37 mouse cellular contexts compared by ENCODE assay signal in genomic region chr7:25411861-25412260, GRCm38 (mm10). TPM values are rescaled to one million over a fixed set of nuclear protein-coding genes. Genes with fewer than 3 reads are reported as not detected.
"Had no signal": no experiment of that assay in that cellular context is flagged by ENCODE, and none has a peak within 500 bp of the region (broad histone marks: within the 10 kb centered on the region; RNA-seq: fewer than 3 reads in every experiment).

No protein-coding gene starts in this region.

- H3K27ac ChIP-seq: gastrocnemius, adult 2 months; heart, adult 2 months; hindbrain, embryonic 10.5 days; hindbrain, embryonic 12.5 days; hindbrain, embryonic 14.5 days; intestine, embryonic 15.5 days; layer of hippocampus, adult 2 months; left cerebral cortex, adult 2 months; limb, embryonic 10.5 days; limb, embryonic 12.5 days; liver, embryonic 13.5 days had no signal

- H3K9me3 ChIP-seq: heart, embryonic 12.5 days; hindbrain, embryonic 10.5 days; hindbrain, embryonic 12.5 days; intestine, embryonic 15.5 days; limb, embryonic 10.5 days; limb, embryonic 12.5 days; liver, embryonic 13.5 days had no signal

- ATAC-seq: hindbrain, embryonic 16.5 days; inflammation-experienced regulatory T-cells, adult 6 months; intestine, embryonic 15.5 days; intestine, postnatal 0 days had no signal

- H3K9ac ChIP-seq: heart, embryonic 12.5 days; hindbrain, embryonic 12.5 days; hindbrain, embryonic 14.5 days; intestine, embryonic 15.5 days; limb, embryonic 12.5 days; liver, embryonic 13.5 days had no signal

- H3K27me3 ChIP-seq: heart, embryonic 12.5 days; hindbrain, embryonic 12.5 days; intestine, embryonic 15.5 days; limb, embryonic 12.5 days; liver, embryonic 13.5 days had no signal

- DNase-seq: gastrocnemius, adult 2 months; gastrocnemius, postnatal 10 days; gastrocnemius, postnatal 25 days; heart, adult 2 months; heart, postnatal 10 days; heart, postnatal 36 days; kidney, adult 18-20 months; kidney, adult 8-10 months; kidney, postnatal 10 days; kidney, postnatal 25 days; kidney, postnatal 4 days; liver; liver, embryonic 13.5 days had no signal

- H3K4me2 ChIP-seq: heart, embryonic 12.5 days; hindbrain, embryonic 12.5 days; hindbrain, embryonic 14.5 days; intestine, embryonic 15.5 days; limb, embryonic 12.5 days; liver, embryonic 11.5 days; liver, embryonic 13.5 days had no signal

- H3K4me1 ChIP-seq: intestine, embryonic 15.5 days; limb, embryonic 10.5 days; limb, embryonic 12.5 days had no signal

- H3K4me3 ChIP-seq: gastrocnemius, adult 2 months; heart, adult 2 months; heart, embryonic 12.5 days; hindbrain, embryonic 10.5 days; hindbrain, embryonic 12.5 days; intestine, embryonic 15.5 days; layer of hippocampus, adult 2 months; left cerebral cortex, adult 2 months; limb, embryonic 10.5 days; limb, embryonic 12.5 days; liver, embryonic 13.5 days had no signal

- H3K36me3 ChIP-seq: heart, embryonic 12.5 days; hindbrain, embryonic 10.5 days; hindbrain, embryonic 12.5 days; intestine, embryonic 15.5 days; limb, embryonic 10.5 days; limb, embryonic 12.5 days; liver, embryonic 13.5 days had no signal

RNA-seq across cellular contexts. Expression of gene Cxcl17, which starts 0.8 kb away (rescaled TPM):
- total RNA-seq: gastrocnemius, adult 2 months; gastrocnemius, postnatal 10 days; gastrocnemius, postnatal 25 days; gastrocnemius, postnatal 4 days; granulocyte monocyte progenitor cell, adult 5-6 weeks; heart, adult 2 months; heart, postnatal 10 days; heart, postnatal 36 days; layer of hippocampus, adult 2 months; layer of hippocampus, postnatal 10 days; layer of hippocampus, postnatal 25 days; left cerebral cortex, adult 2 months; left cerebral cortex, postnatal 14 days; left cerebral cortex, postnatal 36 days had no signal
- polyA plus RNA-seq: frontal cortex, adult 2 months; heart, embryonic 12.5 days; inflammation-experienced regulatory T-cells, adult 6 months; intestine, embryonic 15.5 days; limb, embryonic 14.5 days; liver, embryonic 13.5 days had no signal

RNA-seq across cellular contexts. Expression of gene Cnfn, which starts 42.3 kb away (rescaled TPM):
- total RNA-seq: gastrocnemius, adult 2 months; gastrocnemius, postnatal 10 days; gastrocnemius, postnatal 25 days; gastrocnemius, postnatal 4 days; granulocyte monocyte progenitor cell, adult 5-6 weeks; heart, adult 2 months; heart, postnatal 10 days; heart, postnatal 36 days; layer of hippocampus, adult 2 months; layer of hippocampus, postnatal 10 days; layer of hippocampus, postnatal 25 days; left cerebral cortex, adult 2 months; left cerebral cortex, postnatal 14 days; left cerebral cortex, postnatal 36 days had no signal
- polyA plus RNA-seq: frontal cortex, adult 2 months; heart, adult 2 months; heart, embryonic 12.5 days; heart, embryonic 14.5 days; hindbrain, embryonic 10.5 days; hindbrain, embryonic 12.5 days; hindbrain, embryonic 14.5 days; inflammation-experienced regulatory T-cells, adult 6 months; kidney, embryonic 14.5 days; kidney, embryonic 16.5 days; limb, embryonic 10.5 days; limb, embryonic 12.5 days; liver, embryonic 11.5 days had no signal
